Mouse (Mus musculus) 3T3-L1 (cell line): ENCODE measurements around the gene Wdr37.
"Not testable (repeated sequence)": the region's sequence is repeated elsewhere in the genome, so short reads cannot be mapped to it uniquely, and the experiment has no call there.

Experiments
- DNase-seq: peaks from one replicate; pipeline ENCODE4 v3.0.0-alpha.2; 2015; ENCODE audit warnings: low read depth, low spot score

The Wdr37 gene

DNA sequence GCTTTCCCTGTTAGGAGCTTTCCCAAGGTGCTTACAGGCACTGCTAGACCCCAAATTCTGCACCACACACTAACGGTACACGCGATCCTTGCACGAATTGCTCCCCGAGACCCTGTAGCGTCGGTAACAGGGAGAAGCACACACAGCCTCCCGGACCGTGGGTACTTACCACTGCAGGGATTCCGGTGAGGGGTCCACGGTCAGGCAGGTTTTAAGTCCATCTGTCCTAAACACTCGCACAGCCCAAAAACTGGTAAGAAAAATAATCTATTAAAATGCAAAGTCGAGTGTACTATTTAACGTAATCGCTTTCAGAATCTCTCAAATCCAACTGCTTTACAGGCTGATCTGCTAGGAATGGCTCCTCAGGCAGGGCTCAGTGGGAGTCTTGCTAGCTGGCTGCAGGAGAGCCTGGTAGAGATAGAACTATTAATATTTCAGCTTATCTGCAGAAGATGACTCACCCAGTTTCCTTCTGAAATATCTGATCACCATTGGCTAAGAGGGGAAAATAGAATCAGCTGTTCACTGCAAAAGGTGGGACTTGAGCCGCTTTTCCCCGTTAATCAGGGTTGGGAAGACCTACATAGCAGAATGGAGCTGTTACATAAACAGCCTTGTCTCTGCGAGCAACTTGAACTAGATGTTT, at the start of gene Wdr37:
Gene Wdr37, minus strand, starts transcription at position 596 of the 649 bp plus-strand sequence.
- peak; percentile 65 for DNase-seq

DNA sequence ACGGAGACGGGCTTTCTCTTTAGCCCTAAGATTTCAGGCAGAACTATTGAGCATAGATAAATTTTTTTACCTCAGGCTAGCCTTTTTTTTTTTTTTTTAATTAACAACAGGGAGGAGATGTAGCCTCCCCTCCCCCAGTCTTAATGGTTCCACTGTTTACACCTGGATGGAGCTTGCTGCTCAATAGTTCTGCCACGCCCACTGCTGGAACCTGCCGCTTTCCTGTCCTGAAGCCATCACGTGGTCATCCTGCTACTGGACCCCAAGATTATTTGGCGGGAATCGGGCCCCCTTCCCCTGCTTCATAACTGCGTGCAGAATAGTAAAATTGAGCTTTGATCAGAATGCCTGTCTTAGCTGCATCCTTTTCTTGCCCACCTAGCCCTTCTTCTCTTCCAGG, 42.2 kb upstream of the Wdr37 start:
- DNase-seq: not testable (repeated sequence)

DNA sequence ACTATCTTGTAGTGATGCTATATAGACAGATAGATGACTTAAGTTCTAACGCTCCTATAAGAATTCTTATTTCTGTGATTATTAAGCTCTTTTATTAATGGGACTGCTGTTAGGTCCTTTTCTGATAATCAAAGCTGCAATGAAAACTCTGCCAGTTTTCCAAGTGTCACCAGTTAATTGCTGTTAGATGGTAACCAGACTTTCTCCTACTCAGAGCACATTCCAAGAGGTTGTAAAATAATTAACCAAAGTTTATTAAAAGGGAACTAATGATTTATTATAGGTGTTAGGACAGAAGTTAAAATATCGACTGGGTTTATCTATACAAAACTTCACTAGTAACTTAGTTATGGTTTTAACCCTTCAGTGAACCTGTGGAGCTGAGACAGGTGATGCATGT, 34.3 kb upstream of the Wdr37 start:
- DNase-seq: not testable (repeated sequence)

DNA sequence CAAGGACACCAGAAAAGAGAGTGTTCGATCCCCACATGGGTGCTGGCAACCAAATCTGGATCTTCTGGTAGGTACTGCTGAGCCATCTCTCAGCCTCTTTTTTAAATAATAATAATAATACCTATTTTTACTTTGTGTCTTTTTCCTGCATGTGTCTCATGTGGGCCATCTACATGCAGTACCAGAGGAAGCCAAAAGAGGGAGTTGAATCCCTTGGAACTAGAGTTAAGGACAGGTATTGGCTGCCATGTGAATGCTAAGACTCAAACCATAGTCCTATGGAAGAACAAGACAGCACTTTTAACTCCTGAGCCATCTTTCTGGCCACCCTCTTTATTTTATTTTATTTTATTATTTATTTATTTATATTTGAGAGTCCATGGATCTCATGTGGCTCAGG, 16.9 kb upstream of the Wdr37 start:
- peak; percentile 72 for DNase-seq

DNA sequence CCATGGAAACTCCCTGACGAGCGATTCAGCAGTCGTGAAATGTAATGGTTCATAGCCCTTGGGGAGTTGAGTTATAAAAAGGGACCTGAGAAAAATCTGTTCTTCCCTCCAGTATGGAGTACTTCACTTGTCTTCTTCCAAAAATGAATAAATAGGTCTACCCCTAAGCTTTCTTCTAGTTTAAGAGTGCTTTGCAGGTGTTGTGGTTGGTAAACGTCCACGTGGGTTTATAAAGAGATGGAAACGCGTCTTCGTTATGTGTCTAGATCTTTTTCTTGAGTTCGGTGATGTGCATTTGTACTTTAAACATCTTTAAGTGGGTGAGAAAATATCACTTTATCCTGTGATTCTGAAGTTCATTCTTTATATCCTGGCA, 14.5 kb upstream of the Wdr37 start:
- DNase-seq: no peak

DNA sequence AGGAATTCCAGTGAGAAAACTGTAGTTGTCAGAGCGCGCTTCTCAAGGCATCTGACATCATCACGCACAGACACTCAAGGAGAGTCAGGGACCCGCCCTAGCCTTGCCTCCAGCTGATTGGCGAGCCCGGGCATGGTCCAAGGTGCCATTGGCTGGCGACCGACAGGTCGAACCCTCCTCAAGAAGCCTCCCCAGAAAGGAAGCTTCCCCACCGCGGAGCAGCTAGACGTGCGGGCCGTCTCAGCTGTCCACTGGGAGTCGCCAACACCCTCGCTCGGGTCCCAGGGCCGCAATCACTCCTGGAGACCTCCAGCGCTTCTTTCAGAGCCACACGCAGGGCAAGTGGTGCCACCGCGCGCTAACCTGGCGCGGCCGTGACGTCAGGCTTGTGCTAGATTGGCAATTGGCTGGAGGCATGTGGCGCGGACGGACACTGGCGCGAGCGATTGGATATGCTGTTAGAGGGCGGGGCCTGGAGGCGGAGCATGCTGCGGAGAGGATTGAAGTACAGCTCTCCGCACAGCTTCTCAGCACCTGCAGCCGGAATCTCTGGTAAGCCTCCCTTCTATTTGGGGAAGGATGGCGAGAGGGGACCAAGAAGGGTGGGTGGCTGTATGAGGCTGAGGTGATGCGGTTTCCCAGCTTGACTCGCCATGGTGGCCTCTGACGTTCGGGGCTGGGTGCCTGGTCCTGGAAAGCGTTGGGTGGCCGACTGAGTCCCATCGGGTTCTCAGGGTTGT, 13.9 kb upstream of the Wdr37 start, which contains the start of gene Idi1:
Gene Idi1, plus strand, starts transcription at position 57 of the 740 bp plus-strand sequence.
- DNase-seq: peak; percentile 97

DNA sequence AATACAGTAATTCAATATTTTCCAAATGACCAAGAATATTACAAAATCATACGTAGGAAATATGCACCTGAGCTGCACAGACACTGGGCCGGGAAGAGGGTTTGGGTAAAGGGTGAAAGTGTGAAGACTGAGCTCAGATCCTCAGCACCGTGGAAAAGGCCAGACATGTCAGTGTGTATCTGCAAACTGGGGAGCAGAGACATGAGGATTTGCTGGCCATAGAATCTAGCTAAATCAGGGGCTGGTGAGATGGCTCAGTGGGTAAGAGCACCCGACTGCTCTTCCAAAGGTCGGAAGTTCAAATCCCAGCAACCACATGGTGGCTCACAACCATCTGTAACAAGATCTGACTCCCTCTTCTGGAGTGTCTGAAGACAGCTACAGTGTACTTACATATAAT, 12.2 kb upstream of the Wdr37 start:
- not testable (repeated sequence) for DNase-seq

DNA sequence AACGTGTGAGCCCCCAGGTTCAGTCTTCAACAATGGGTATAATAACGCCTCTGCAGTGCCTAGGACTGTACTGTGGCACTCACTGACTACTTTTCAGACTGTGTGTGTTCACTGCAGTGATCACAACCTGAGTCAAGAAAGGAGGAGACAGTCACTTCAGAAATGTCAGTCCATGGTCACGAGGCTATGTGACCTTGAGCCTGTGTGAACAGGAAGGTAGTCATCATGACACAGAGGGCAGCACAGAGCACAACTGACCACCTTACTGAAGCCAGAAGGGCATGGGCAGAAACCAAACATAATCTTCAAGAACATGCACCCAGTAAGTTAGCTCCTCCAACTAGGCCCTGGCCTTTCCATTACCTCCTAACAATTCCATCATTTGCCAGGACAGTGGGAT, 9.9 kb upstream of the Wdr37 start:
- no peak for DNase-seq

DNA sequence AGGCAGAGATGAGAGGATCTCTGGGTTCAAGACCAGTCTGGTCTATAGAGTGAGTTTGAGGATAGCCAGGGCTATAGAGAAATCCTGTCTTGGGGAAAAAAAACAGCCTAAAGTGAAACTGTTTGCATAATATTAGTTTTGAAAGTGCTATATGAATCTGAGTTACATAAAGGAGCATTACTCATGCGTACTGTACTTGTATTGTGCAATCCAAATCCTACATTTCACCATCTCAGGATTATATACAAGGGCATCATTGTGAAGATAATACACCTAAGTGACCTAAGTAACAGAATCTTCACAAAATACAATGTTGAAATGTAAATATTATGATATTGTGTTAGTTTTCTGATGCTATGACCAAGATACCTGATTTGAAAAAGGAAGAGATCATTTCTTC, 2.1 kb upstream of the Wdr37 start:
- DNase-seq: peak; percentile 42

DNA sequence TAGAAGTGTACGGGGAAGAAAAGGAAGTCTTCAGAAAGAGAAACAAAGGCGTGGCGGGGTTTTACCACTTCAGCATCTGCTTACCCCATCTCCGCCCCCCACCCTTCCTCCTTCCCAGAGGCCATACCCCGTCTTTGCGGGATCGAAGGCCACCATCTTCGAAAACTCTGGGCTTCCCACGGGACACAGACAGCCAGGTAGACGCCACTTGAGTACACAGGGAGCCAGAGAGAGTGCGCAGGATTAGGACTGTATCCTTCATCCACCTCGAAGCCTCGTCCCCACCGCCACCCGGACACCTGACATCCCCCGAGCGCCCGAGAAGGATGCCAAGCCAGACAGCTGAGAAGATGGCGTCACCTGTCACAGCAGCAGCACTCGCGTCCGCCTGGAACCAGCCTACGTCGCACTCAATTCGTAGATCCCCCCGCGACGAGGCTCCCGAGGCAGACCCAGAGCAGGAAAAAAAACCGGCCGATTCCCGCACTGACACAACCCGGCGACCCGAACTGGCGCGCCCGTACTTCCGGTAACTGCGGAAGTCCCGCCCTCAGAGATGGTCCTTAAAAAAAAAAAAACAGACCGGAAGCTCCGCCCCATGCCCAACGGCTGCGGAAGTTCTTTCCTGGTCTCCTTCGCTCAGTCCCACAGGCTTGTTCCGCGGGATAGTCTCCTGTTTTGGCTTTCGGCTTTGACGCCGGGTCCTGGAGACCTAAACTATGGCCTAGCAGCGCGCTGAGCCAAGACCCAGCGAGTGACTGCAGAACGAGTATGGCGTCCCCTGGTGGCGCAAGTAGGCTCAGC, 997 bp downstream of the Wdr37 start:
- DNase-seq: peak; percentile 92

DNA sequence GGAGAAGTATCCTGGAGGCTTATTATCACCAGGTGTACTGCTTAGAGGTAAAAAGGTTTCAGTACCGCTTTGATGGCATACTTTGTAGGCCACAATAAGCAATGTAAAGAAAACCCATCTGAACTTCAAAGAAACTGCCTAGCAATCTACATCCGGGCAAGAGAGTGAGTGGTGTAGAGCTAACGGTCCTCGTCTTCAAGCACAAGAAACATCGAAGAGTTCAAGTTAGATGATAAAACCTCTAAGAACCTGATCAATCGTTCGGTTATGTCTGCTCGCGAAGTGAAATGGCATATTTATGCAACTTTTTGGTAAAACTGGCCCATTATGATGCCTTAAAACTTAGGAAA, 1.6 kb downstream of the Wdr37 start:
- DNase-seq: peak; percentile 43

DNA sequence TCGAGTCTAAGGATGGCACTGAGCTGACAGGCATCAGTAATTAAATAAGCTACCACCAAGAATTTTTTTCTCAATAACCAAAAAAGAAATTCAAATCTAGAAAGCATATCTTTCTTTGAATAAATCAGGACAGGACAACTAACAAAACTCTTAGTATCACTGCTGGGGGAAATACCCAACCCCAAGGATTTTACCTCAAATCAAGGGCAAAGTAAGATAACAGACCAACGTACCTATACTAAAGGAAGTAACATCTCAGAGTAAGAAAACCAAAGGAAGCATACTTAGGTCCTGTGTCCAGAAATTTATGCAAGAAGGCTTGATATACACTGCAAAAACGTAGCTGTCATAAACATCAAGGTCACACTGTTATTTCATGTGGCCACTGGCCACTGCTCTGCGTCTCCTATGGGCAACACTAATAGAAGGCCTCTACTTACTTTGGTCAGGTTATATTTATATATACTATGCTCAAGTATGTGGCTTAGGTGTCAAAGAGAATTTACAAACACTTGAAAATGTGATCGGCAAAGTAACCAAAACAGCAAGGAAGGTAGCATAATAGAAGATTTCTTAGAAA, 2.0 kb downstream of the Wdr37 start:
- DNase-seq: no peak

DNA sequence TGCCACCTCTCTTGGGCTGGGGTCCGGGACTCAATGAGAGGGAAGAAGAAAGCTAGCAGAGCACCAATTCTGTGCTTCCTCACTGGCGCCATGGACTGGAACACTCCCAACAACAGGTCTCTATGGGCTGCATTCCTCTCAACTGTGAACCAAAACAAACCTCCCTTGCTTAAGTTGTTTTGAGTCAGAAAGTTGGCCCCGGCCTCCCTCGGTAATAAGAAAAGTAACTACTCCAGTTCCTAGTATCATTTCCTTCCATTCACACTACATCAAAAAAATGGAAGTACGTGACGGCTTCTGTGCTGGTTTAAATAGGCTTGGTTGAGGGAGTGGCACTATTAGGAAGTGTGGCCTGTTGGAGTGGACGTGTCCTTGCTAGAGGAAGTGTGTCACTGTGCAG, 5.1 kb downstream of the Wdr37 start:
- no peak for DNase-seq

DNA sequence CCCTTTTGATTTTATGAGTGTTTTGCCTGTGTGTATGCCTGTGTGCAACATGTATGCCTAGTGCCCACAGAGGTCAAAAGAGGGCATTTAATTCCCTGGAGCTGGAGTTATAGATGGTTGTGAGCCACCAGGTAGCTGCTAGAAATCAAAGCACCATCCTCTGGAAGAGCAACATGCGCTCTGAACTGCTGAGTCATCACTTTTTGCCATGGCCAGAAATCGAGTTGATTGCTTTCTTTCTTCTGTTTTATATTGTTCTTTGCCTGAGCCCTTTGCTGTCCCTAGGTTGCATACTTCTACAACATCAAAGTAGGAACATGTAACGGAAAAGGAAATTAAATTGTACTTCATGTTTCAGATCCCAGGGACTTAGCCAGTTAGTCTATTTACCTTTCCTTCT, 6.7 kb downstream of the Wdr37 start:
- DNase-seq: no peak

DNA sequence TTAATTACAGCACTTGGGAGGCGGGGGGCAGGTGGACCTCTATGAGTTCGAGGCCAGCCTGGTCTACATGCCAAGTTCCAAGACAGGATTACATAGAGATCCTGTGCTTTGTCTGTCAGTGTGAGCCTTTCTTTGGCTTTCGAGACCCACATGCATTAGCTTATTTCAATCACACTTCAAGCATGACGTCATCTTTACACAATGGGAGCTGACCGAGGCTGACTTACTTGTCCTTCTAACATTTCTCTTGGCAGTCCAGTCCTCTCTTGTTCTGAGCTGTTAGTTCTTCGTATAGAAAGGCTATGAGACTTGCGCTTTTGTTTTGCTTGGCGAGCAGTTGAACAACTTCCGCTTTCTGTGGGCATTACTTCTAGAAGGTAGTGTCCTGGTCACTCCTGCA, 10.8 kb downstream of the Wdr37 start:
- DNase-seq: no peak

DNA sequence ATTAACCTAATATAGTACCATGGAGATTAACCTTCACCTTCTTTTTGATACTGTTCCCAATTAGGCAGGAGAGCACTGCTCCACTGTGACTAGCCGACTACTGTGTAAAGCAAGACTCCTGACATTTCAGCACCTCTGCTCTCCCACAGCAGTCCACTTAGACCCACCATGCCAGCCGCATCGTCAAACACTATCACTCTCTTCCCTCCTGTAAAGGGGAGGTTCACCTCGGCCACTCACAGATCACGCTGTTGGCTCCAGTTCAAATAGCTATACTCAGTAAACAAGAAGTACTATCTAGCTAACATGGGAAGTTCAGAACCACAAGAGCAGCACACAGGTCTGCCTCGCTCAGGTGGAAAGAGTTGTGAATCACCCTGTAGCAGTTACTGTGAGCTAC, 13.3 kb downstream of the Wdr37 start:
- DNase-seq: no peak

DNA sequence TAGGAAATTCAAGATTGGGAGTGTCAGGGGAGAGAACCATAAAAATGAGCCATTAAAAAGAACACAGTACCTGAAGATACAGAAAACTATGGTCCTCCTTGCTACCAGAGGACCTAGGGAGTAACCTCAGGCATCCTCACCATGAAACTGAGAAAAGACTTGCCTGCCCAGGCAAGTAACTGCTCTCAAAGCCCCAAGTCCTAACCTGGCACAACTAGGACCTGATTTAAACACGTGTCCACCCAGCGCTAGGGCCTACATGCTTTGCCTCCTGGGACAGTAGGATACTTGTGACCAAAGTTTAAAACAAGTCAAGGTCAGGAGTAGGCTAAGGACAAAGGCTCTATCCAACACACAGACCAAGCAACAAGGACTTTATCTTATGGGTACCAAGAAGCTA, 16.9 kb downstream of the Wdr37 start:
- no peak for DNase-seq

DNA sequence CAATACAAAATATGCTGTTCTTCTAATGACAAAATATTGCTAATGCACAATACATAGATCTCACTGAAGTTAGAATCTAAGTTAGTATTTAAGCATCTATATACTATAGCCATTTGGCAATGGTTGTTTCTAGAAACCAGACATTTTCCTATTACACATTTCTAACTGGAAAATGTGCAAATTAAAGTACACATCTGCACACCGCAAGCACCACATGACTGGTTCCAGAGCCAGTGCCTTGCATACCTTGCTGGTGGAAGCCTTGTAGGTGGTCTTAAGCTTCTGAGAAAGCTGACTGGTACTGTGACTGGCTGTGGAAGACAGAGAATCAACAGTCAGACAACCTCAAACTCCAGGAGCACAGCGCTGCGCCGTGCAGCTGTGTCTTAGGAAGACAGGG, 18.3 kb downstream of the Wdr37 start:
- DNase-seq: no peak

DNA sequence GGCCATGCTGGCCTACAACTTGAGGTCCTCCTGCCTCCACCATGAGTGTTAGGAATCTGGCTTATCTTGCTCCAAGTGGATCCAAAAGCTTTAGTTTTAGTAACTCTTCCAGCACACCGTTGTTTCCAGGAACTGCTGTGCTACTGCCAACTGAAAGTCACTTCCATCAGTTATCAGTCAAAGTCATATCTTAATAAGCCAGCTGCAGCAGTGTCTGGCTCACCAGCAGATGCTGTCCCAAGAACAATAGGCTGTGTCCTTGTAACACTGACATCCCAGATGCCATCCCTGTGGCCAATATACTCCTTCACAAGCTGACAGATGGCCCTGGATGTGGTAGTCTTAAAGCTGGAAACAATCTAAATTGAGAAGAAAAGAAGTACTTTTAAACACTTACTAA, 22.4 kb downstream of the Wdr37 start:
- no peak for DNase-seq

DNA sequence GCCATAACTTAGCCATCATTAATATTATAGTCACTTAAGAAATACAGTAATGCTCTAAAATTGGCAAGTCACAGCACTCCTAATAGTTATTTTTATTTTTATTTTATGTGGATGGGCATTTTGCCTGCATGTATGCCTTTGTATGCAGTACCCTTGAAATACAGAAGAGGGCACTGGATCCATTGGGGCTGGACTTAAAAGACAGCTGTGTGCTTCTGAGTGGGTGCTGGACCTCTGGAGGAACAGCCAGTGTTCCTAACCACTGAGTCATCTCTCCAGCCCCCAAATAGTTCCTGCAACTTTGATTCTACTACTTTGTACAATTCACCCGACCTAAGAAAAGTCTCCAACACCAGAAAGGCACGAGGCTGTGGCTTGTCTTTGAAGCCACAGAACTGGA, 24.0 kb downstream of the Wdr37 start:
- peak; percentile 49 for DNase-seq

DNA sequence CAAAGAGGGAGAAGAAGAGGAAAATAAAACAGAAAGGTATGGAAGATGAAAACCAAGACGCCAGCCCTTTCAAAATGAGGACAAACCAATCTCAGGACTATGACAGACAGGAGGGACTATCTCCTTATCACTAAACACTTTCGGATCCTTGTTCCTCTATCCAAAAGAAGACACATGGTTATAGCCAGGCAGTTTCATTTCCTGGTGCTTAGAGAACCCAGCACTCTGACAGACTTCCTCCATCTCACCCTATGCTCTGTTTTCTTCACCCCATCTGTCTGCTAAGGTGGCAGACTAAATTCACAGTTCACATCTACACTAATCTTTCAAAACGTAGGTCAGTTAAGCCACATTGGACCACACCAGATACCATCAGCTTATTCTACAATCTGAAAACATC, 29.4 kb downstream of the Wdr37 start:
- DNase-seq: no peak

DNA sequence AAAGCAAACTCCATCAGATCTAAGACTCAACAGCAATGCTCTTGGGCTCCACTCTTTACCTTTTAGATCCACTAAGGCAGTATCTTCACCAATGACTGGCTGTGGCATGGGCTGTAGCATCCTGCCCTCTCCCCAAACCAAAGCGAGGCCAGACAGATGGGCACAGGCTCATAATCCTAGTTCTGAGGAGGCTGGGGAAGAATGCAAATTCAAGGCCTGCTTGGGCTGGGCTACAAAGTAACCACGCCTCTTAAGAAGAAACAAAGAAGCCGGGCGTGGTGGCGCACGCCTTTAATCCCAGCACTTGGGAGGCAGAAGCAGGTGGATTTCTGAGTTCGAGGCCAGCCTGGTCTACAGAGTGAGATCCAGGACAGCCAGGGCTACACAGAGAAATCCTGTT, 29.9 kb downstream of the Wdr37 start:
- not testable (repeated sequence) for DNase-seq
